Mouse (Mus musculus): ENCODE results near the gene Emc9.

Gene Emc9

GRCm38 (mm10) chr14:55560202-55561073 is 24.7 kb downstream of the Emc9 start, which contains the start of gene A730061H03Rik:
TSS of gene A730061H03Rik (minus strand) at chr14:55560406.
- in situ Hi-C loops (cut with MboI): no loop called here

- in situ Hi-C loops (cut with MboI): no loop called here
Observed at GRCm38 (mm10) chr14:55559799-55560201, 25.3 kb downstream of the Emc9 start, which contains the start of gene Dcaf11. TSS of gene Dcaf11 (plus strand) at chr14:55560006.

- in situ Hi-C loops (cut with MboI): no loop called here
Observed at GRCm38 (mm10) chr14:55558740-55559448, 26.2 kb downstream of the Emc9 start.

- in situ Hi-C loops (cut with MboI): no loop called here
Observed at GRCm38 (mm10) chr14:55557587-55557986, 27.5 kb downstream of the Emc9 start.

GRCm38 (mm10) chr14:55557003-55557402 is 28.1 kb downstream of the Emc9 start:
- in situ Hi-C loops (cut with MboI): no loop called here

- in situ Hi-C loops (cut with MboI): no loop called here
Observed at GRCm38 (mm10) chr14:55555788-55556187, 29.3 kb downstream of the Emc9 start.

GRCm38 (mm10) chr14:55554635-55555034 is 30.5 kb downstream of the Emc9 start:
- in situ Hi-C loops (cut with MboI): no loop called here

- in situ Hi-C loops (cut with MboI): no loop called here
Observed at GRCm38 (mm10) chr14:55551794-55552193, 33.3 kb downstream of the Emc9 start.

GRCm38 (mm10) chr14:55551347-55551746 is 33.8 kb downstream of the Emc9 start:
- in situ Hi-C loops (cut with MboI): no loop called here

GRCm38 (mm10) chr14:55550191-55550590 is 34.9 kb downstream of the Emc9 start:
- in situ Hi-C loops (cut with MboI): no loop called here

GRCm38 (mm10) chr14:55544334-55544733 is 40.8 kb downstream of the Emc9 start:
- in situ Hi-C loops (cut with MboI): no loop called here

GRCm38 (mm10) chr14:55542268-55542667 is 42.8 kb downstream of the Emc9 start:
- in situ Hi-C loops (cut with MboI): no loop called here

- in situ Hi-C loops (cut with MboI): no loop called here
Observed at GRCm38 (mm10) chr14:55540787-55541321, 44.2 kb downstream of the Emc9 start.

- in situ Hi-C loops (cut with MboI): no loop called here
Observed at GRCm38 (mm10) chr14:55540067-55540786, 44.9 kb downstream of the Emc9 start, which contains the start of gene Pck2. TSS of gene Pck2 (plus strand) at chr14:55540266.

GRCm38 (mm10) chr14:55536116-55536745 is 48.9 kb downstream of the Emc9 start:
- in situ Hi-C loops (cut with MboI): no loop called here

All from mature B cell (primary cell).